Mouse (Mus musculus) heart, embryonic 14.5 days (tissue): ENCODE results near the gene Arid4b. TPM values are rescaled to one million over a fixed set of nuclear protein-coding genes. Genes with fewer than 3 reads are reported as not detected.

Experiments
- ATAC-seq: fragments of 200-750 bp; cut with Nextera tagmentation; 2 replicates; pipeline ENCODE4 v1.8.0; 2017; ENCODE audit warnings: low read depth, moderate TSS enrichment; ENCODE audit not compliant: insufficient number of reproducible peaks, insufficient read depth, low FRiP score
- H3K27ac ChIP-seq, 2 experiments: fragments of 200-500 bp in 1 of 2; fragments of 300-500 bp in 1 of 2; sonication (generic) in 1 of 2; replicated peaks in 1 of 2; 2 replicates each; pipeline ENCODE4 v1.5.1; 2012 to 2014; ENCODE audit warnings: low read depth in 2 of 2, low read length in 2 of 2, control low read depth in 1 of 2, mild to moderate bottlenecking in 1 of 2, mixed read lengths in 1 of 2; ENCODE audit not compliant: control insufficient read depth in 1 of 2, insufficient read depth in 1 of 2
- H3K27me3 ChIP-seq: fragments of 300-500 bp; sonication (generic); 2 replicates; pipeline ENCODE4 v1.6.1; 2014; ENCODE audit warnings: mild to moderate bottlenecking, low read length, control low read depth; ENCODE audit not compliant: control insufficient read depth, insufficient read depth
- H3K36me3 ChIP-seq: fragments of 300-500 bp; sonication (generic); 2 replicates; pipeline ENCODE4 v1.6.1; 2014; ENCODE audit warnings: mild to moderate bottlenecking, control low read depth, low read length, mixed read lengths; ENCODE audit not compliant: control insufficient read depth, insufficient read depth
- H3K4me1 ChIP-seq, 2 experiments: fragments of 200-500 bp in 1 of 2; fragments of 300-500 bp in 1 of 2; sonication (generic) in 1 of 2; 2 replicates each; pipeline ENCODE4 v1.6.1; 2012 to 2014; ENCODE audit warnings: low read length in 2 of 2, control low read depth in 1 of 2, mixed read lengths in 1 of 2; ENCODE audit not compliant: control insufficient read depth in 2 of 2, insufficient read depth in 2 of 2
- H3K4me2 ChIP-seq: fragments of 300-500 bp; sonication (generic); 2 replicates; pipeline ENCODE4 v1.6.1; 2014; ENCODE audit warnings: mild to moderate bottlenecking, low read length
- H3K4me3 ChIP-seq, 2 experiments: fragments of 200-500 bp in 1 of 2; fragments of 300-500 bp in 1 of 2; sonication (generic) in 1 of 2; 2 replicates each; pipeline ENCODE4 v1.5.1; 2012 to 2014; ENCODE audit warnings: low read length in 2 of 2, mild to moderate bottlenecking in 2 of 2, control low read depth in 1 of 2, low read depth in 1 of 2, moderate library complexity in 1 of 2; ENCODE audit not compliant: control insufficient read depth in 1 of 2, insufficient read depth in 1 of 2
- H3K9ac ChIP-seq: fragments of 300-500 bp; sonication (generic); 2 replicates; pipeline ENCODE4 v1.6.1; 2014; ENCODE audit warnings: mild to moderate bottlenecking, low read length
- H3K9me3 ChIP-seq: fragments of 300-500 bp; sonication (generic); 2 replicates; pipeline ENCODE4 v1.6.1; 2016; ENCODE audit warnings: low read length, control low read depth; ENCODE audit not compliant: control insufficient read depth
- WGBS: fragments of 180-500 bp; shearing (Covaris S2); extraction: QIAGEN DNeasy Blood & Tissue Kit; methylation state at CpG from one replicate; pipeline ENCODE4 v1.1.7; 2014; 5-methylcytosine and 5-hydroxymethylcytosine counted together
- polyA plus RNA-seq: library from polyadenylated mRNA; unstranded; fragments of >200 nt; fragmentation: Nextera tagmentation; extraction: Ambion mirVana; gene quantifications from 2 replicates; pipeline ENCODE4 v1.2.1, GENCODE M21; 2014

Arid4b gene
- polyA plus RNA-seq, 1 experiment from 2014 or later: 43.1 TPM

- Histone ChIP-seq H3K4me3 (no peak overlapping the region), H3K27ac (no peak overlapping the region), H3K4me2 (no peak overlapping the region), H3K27me3 (no peaks in the 10 kb centered on the region), H3K9ac (no peak overlapping the region), H3K9me3 (no peaks in the 10 kb centered on the region), H3K4me1 (no peaks in the 10 kb centered on the region), H3K36me3 (no peaks in the 10 kb centered on the region)
- ATAC-seq: no peak
- 98% methylated on average over 1 of the region's 1 CpGs for WGBS
Observed at GRCm38 (mm10) chr13:14074371-14074770, 11.3 kb downstream of the Arid4b start.

- 77% methylated on average over 1 of the region's 1 CpGs for WGBS
- ATAC-seq: no peak
- Histone ChIP-seq H3K27me3 (no peaks in the 10 kb centered on the region), H3K9ac (no peak overlapping the region), H3K9me3 (no peaks in the 10 kb centered on the region), H3K4me2 (no peak overlapping the region), H3K4me3 (no peak overlapping the region), H3K4me1 (peaks cover under 1 to 3% of the 10 kb centered on the region in 2 experiments; a peak in 2 of 4 replicates), H3K36me3 (no peaks in the 10 kb centered on the region), H3K27ac (no peak overlapping the region)
Observed at GRCm38 (mm10) chr13:14075326-14075725, 12.3 kb downstream of the Arid4b start.

DNA sequence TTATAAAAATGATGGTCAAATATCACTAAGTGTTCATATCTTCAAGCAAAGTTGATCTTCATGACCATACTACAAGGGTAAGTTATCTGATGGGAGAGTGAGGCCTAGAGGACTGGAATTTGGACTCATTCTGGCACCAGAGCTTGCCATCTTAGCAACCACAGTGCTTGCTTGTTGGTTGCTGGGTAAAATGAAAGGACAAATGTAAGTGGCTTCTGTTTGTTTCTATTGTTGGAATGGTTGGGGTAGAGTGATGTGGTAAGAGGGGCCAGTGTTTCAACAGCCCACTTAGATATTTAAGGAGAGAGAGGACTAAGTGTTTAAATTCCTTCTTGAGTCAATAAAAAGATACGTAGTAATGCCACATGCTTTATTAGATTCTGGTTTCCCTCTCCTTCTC lies 25.6 kb downstream of the Arid4b start:
- WGBS: 27% methylated on average over 1 of the region's 1 CpGs
- Histone ChIP-seq H3K27ac (peak overlapping the region in 1 of 2 experiments; percentile 51; a peak in 2 of 4 replicates), H3K4me1 (peaks cover 0 to 6% of the 10 kb centered on the region in 2 experiments; a peak in 1 of 4 replicates), H3K9ac (no peak overlapping the region), H3K9me3 (no peaks in the 10 kb centered on the region), H3K4me2 (peak overlapping the region; percentile 34; the same call in 1 of the 2 replicates), H3K4me3 (no peak overlapping the region), H3K36me3 (no peaks in the 10 kb centered on the region), H3K27me3 (no peaks in the 10 kb centered on the region)
- no peak for ATAC-seq

- no peak overlapping the region for H3K27ac ChIP-seq
- WGBS: 12% methylated on average over 1 of the region's 1 CpGs
Observed at GRCm38 (mm10) chr13:14103026-14103425, 40.0 kb downstream of the Arid4b start.

DNA sequence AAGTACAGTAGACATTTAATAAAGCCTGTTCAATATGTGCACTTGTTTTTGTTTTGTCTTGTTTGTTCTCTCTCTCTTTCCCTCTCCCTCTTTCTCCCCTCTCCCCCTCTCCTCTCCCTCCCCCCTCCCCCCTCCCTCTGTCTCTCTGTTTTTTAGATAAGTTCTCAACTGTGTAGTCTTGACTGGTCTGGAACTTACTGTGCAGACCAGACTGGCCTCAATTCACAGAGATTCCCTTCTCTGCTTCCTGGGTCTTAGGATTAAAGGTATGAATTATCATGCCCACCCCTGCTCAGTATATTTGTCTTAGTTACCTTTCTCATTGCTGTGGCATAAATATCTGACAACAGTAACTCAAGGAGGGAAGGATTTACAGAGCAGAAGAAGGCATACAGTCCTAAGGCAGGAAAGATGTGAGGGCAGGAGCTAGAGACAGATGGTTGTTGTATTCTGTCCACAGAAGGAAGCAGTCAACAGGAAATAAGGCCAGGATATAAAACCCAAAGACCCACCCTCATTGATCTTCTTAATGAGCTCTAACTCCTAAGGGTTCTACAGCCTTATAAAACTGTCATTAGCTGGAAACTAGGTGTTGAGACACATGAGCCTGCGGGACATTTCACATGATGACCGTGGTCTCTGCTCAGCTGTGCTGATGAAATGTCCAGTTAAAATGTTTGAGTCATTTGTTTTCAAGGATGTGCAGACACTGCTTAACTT lies 47.3 kb downstream of the Arid4b start:
- H3K4me1 ChIP-seq: peaks cover 0 to 6% of the 10 kb centered on the region in 2 experiments; a peak in 1 of 4 replicates
- H3K27ac ChIP-seq: no peak overlapping the region
- no peak overlapping the region for H3K4me2 ChIP-seq
- ATAC-seq: no peak
- H3K9ac ChIP-seq: no peak overlapping the region
- no peaks in the 10 kb centered on the region for H3K27me3 ChIP-seq
- H3K9me3 ChIP-seq: 0 out of 2 replicates have a peak, but pooled peaks cover 3% of the 10 kb centered on the region
- 84% methylated on average over 2 of the region's 2 CpGs for WGBS
- H3K4me3 ChIP-seq: no peak overlapping the region
- H3K36me3 ChIP-seq: no peaks in the 10 kb centered on the region

More at GRCm38 (mm10) chr13:14103026-14103425, 40.0 kb downstream of the Arid4b start:
- H3K4me2 ChIP-seq: no peak overlapping the region
- peaks cover 0 to 14% of the 10 kb centered on the region in 2 experiments; a peak in 2 of 4 replicates for H3K4me1 ChIP-seq
- no peaks in the 10 kb centered on the region for H3K36me3 ChIP-seq
- no peak for ATAC-seq
- no peak overlapping the region for H3K9ac ChIP-seq
- no peaks in the 10 kb centered on the region for H3K27me3 ChIP-seq
- no peaks in the 10 kb centered on the region for H3K9me3 ChIP-seq
- H3K4me3 ChIP-seq: no peak overlapping the region

DNA sequence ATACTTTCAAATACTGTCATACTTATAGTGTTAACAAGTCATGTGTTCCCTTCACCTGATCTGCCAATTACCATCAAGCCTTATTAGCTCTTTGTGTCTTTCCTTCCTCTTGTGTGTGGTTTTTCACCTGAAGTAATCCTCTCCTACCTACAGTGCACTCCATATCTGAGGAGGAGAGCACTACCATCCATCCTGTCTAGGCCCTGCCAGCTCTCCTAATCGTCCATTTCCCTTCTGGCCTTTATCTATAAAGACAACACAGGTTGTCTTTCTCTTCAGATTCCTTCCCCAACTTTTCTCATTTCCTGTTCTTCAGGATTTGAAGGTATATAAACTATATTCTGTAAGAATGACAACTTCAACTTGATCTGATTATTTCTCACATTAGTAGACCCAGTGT lies 48.1 kb downstream of the Arid4b start:
- Histone ChIP-seq H3K36me3 (no peaks in the 10 kb centered on the region), H3K9ac (no peak overlapping the region), H3K4me2 (no peak overlapping the region), H3K27me3 (no peaks in the 10 kb centered on the region), H3K4me1 (peaks cover 0 to 7% of the 10 kb centered on the region in 2 experiments; a peak in 1 of 4 replicates), H3K27ac (no peak overlapping the region), H3K9me3 (0 out of 2 replicates have a peak, but pooled peaks cover 3% of the 10 kb centered on the region), H3K4me3 (no peak overlapping the region)
- ATAC-seq: no peak
- WGBS: 50% methylated on average over 1 of the region's 1 CpGs

DNA sequence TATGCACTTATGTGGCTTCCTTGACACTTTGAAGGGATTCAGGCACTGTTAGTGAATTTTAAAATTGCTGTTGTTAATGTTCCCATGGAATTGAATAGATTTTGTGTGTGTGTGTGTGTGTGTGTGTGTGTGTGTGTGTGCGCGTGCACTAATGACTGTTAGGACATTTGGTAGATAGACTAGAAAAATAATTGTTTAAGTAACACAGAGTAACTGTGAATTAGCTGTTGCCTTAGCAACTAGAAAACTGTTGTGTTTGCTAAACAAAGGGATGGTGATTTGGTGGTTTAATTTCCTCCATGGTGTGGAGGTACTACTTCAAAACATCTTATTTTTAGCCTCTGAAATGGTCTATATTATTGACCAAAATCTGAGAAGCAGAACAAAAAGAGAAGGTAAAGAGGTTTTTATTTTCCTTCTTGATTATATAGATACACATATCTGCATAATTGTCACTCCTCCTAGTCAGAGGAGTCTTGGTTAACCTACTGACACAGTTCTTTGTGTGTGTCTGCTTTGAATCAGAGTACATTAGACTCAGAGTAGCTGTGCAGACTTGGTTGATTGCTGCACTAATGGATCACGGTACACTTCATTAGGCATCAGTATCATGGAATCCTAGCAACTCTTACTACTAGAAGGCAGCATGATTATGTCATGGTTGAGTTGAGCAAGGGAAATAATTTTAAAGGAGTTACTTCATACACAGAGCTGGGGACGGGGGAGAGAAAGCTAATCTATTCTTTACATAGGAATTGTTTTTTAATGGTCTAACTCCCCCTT lies 50.9 kb downstream of the Arid4b start:
- Histone ChIP-seq H3K36me3 (no peaks in the 10 kb centered on the region), H3K27ac (no peak overlapping the region), H3K4me2 (no peak overlapping the region), H3K27me3 (no peaks in the 10 kb centered on the region), H3K4me1 (peaks cover 0 to 7% of the 10 kb centered on the region in 2 experiments; a peak in 1 of 4 replicates), H3K4me3 (no peak overlapping the region), H3K9me3 (0 out of 2 replicates have a peak, but pooled peaks cover 3% of the 10 kb centered on the region), H3K9ac (no peak overlapping the region)
- WGBS: 87% methylated on average over 4 of the region's 4 CpGs
- ATAC-seq: no peak
